Mouse (Mus musculus) embryonic facial prominence, embryonic 15.5 days (tissue): ENCODE data around the gene Rtn4rl1. TPM values are rescaled to one million over a fixed set of nuclear protein-coding genes. Genes with fewer than 3 reads are reported as not detected.

Experiments
- ATAC-seq: fragments of 200-750 bp; cut with Nextera tagmentation; 2 replicates; pipeline ENCODE4 v1.8.0; 2017; ENCODE audit warnings: low read depth, moderate TSS enrichment; ENCODE audit not compliant: insufficient number of reproducible peaks, low FRiP score, low TSS enrichment
- H3K27ac ChIP-seq: fragments of 300-500 bp; sonication (generic); replicated peaks from 2 replicates; pipeline ENCODE4 v1.5.1; 2015; ENCODE audit warnings: mild to moderate bottlenecking, inconsistent platforms
- H3K27me3 ChIP-seq: fragments of 300-500 bp; sonication (generic); 2 replicates; pipeline ENCODE4 v1.6.1; 2015; ENCODE audit warnings: inconsistent platforms
- H3K36me3 ChIP-seq: fragments of 300-500 bp; sonication (generic); 2 replicates; pipeline ENCODE4 v1.6.1; 2015; ENCODE audit warnings: mild to moderate bottlenecking, inconsistent platforms
- H3K4me1 ChIP-seq: fragments of 300-500 bp; sonication (generic); 2 replicates; pipeline ENCODE4 v1.6.1; 2015; ENCODE audit warnings: inconsistent platforms
- H3K4me2 ChIP-seq: fragments of 300-500 bp; sonication (generic); replicated peaks from 2 replicates; pipeline ENCODE4 v1.6.1; 2015; ENCODE audit warnings: mild to moderate bottlenecking, inconsistent platforms
- H3K4me3 ChIP-seq: fragments of 300-500 bp; sonication (generic); replicated peaks from 2 replicates; pipeline ENCODE4 v1.5.1; 2015; ENCODE audit warnings: mild to moderate bottlenecking, inconsistent platforms
- H3K9ac ChIP-seq: fragments of 300-500 bp; sonication (generic); 2 replicates; pipeline ENCODE4 v1.6.1; 2015; ENCODE audit warnings: inconsistent platforms
- H3K9me3 ChIP-seq: fragments of 300-500 bp; sonication (generic); replicated peaks from 2 replicates; pipeline ENCODE4 v1.6.1; 2016; ENCODE audit warnings: inconsistent platforms
- WGBS: fragments of 180-500 bp; shearing (Covaris S2); methylation state at CpG from one replicate; pipeline ENCODE4 v1.1.7; 2015; 5-methylcytosine and 5-hydroxymethylcytosine counted together
- polyA plus RNA-seq: library from polyadenylated mRNA; unstranded; fragments of >200 nt; fragmentation: Nextera tagmentation; extraction: Ambion mirVana; gene quantifications from 2 replicates; pipeline ENCODE4 v1.2.1, GENCODE M21; 2015

Gene Rtn4rl1
- polyA plus RNA-seq, 1 experiment from 2014 or later: 6.4 TPM

GRCm38 (mm10) chr11:75259416-75259815 lies 65.8 kb downstream of the Rtn4rl1 start:
- H3K9me3 ChIP-seq: no peaks in the 10 kb centered on the region
- no peak overlapping the region for H3K4me2 ChIP-seq
- H3K9ac ChIP-seq: no peak overlapping the region
- H3K27me3 ChIP-seq: no peaks in the 10 kb centered on the region
- peaks cover 43% of the 10 kb centered on the region for H3K4me1 ChIP-seq
- no peaks in the 10 kb centered on the region for H3K36me3 ChIP-seq
- H3K27ac ChIP-seq: no peak overlapping the region
- 81% methylated on average over 6 of the region's 6 CpGs for WGBS
- no peak overlapping the region for H3K4me3 ChIP-seq
- no peak for ATAC-seq

GRCm38 (mm10) chr11:75259996-75260561 lies 66.5 kb downstream of the Rtn4rl1 start:
- Histone ChIP-seq H3K36me3 (no peaks in the 10 kb centered on the region), H3K4me3 (no peak overlapping the region), H3K4me1 (peaks cover 40% of the 10 kb centered on the region), H3K27me3 (no peaks in the 10 kb centered on the region), H3K9me3 (no peaks in the 10 kb centered on the region), H3K27ac (no peak overlapping the region), H3K9ac (no peak overlapping the region), H3K4me2 (no peak overlapping the region)
- ATAC-seq: no peak
- WGBS: 60% methylated on average over 10 of the region's 10 CpGs

DNA sequence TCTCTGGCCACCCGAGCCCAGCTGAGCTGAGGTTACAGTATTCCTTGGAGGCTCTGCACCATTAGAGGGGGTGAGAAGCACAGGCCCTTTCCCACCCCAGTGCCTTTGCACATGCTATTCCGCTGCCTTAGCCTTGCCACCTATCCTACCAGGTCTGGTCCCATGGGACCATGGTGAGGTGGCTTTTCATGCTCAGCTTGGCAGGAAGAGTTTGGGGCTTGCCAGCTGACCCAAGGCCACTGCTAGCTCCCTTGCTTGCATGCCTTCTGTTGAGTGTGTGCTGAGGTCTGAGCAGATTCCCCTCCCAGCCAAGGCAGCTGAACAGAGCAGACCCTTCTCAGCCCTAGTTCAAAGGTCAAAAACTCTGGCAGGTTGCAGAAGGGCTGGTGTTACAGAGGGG lies 67.4 kb downstream of the Rtn4rl1 start:
- H3K4me1 ChIP-seq: peaks cover 48% of the 10 kb centered on the region
- no peak overlapping the region for H3K4me3 ChIP-seq
- H3K36me3 ChIP-seq: no peaks in the 10 kb centered on the region
- no peak overlapping the region for H3K9ac ChIP-seq
- no peak overlapping the region for H3K27ac ChIP-seq
- no peak for ATAC-seq
- 76% methylated on average over 2 of the region's 2 CpGs for WGBS
- no peaks in the 10 kb centered on the region for H3K9me3 ChIP-seq
- H3K27me3 ChIP-seq: no peaks in the 10 kb centered on the region
- no peak overlapping the region for H3K4me2 ChIP-seq

GRCm38 (mm10) chr11:75261730-75262129 lies 68.1 kb downstream of the Rtn4rl1 start:
- H3K27me3 ChIP-seq: no peaks in the 10 kb centered on the region
- 84% methylated on average over 4 of the region's 4 CpGs for WGBS
- H3K9ac ChIP-seq: no peak overlapping the region
- no peak overlapping the region for H3K4me2 ChIP-seq
- no peaks in the 10 kb centered on the region for H3K36me3 ChIP-seq
- no peaks in the 10 kb centered on the region for H3K9me3 ChIP-seq
- no peak overlapping the region for H3K27ac ChIP-seq
- H3K4me3 ChIP-seq: no peak overlapping the region
- H3K4me1 ChIP-seq: peaks cover 48% of the 10 kb centered on the region
- no peak for ATAC-seq

DNA sequence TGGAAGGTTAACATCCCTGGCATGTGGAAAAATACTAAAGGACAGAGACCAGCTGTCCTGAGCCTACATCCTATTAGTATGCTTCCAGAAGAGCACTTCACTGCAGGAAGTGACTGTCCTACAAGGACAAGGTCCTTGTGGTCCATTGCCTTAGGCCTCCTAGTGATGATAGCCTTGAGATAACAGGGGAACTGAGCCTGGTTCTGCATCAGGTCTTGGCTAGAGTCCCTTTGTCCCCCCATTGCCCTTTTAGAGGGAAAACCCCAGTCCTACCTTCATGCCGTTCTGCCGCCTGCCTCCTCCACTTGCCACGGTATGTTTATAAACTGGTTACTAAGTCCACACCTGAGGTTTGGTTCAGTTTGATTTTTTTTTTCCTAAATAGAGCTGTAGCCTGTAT lies 68.6 kb downstream of the Rtn4rl1 start:
- Histone ChIP-seq H3K36me3 (no peaks in the 10 kb centered on the region), H3K9ac (no peak overlapping the region), H3K4me3 (no peak overlapping the region), H3K27me3 (no peaks in the 10 kb centered on the region), H3K4me2 (no peak overlapping the region), H3K27ac (no peak overlapping the region), H3K9me3 (no peaks in the 10 kb centered on the region), H3K4me1 (peaks cover 48% of the 10 kb centered on the region)
- WGBS: 64% methylated on average over 3 of the region's 3 CpGs
- no peak for ATAC-seq

DNA sequence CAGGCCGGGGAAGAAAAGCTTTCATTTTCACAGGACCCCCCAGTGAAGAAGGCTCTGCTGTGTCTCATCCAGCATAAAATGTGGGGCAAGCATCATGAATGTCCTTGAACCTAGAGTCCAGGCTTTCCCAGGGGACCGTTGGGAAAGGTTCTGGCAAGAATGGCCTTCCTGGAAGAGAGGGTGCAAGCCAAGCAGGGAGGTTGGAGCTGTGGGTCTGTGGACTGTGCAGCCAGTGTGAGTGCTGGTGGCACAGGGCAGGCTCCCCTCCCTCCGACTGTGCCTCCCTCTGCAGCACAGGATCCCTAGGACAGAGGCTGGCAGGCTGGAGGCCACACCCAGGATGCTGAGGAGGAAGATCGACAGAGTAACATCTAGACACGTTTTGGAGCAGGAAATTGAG lies 69.2 kb downstream of the Rtn4rl1 start:
- Histone ChIP-seq H3K27ac (no peak overlapping the region), H3K9me3 (no peaks in the 10 kb centered on the region), H3K27me3 (no peaks in the 10 kb centered on the region), H3K4me2 (no peak overlapping the region), H3K4me1 (peaks cover 50% of the 10 kb centered on the region), H3K4me3 (no peak overlapping the region), H3K9ac (no peak overlapping the region), H3K36me3 (no peaks in the 10 kb centered on the region)
- ATAC-seq: no peak
- WGBS: 44% methylated on average over 5 of the region's 5 CpGs

- Histone ChIP-seq H3K4me3 (no peak overlapping the region), H3K9ac (no peak overlapping the region), H3K36me3 (no peaks in the 10 kb centered on the region), H3K4me2 (no peak overlapping the region), H3K4me1 (peaks cover 54% of the 10 kb centered on the region), H3K9me3 (no peaks in the 10 kb centered on the region), H3K27me3 (no peaks in the 10 kb centered on the region), H3K27ac (no peak overlapping the region)
- ATAC-seq: no peak
- 53% methylated on average over 15 of the region's 15 CpGs for WGBS
Measured at GRCm38 (mm10) chr11:75263274-75263963, 69.8 kb downstream of the Rtn4rl1 start.

DNA sequence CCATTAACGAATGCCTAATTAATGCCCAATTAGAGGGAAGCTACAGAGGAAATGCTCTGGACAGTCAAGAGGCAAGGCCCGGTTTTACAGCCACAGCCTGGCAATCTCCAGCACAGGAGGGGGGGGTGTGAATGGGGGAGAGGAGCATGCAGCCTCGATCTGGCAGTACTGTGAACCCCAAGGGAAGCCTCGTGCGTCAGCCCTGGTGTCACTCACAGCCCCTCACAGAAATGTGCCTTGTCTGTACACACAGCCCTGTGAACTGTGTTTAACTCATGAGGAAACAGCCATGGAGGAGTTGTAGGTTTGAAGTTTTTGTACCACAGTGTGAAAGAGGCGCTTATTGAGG lies 70.4 kb downstream of the Rtn4rl1 start:
- H3K4me3 ChIP-seq: no peak overlapping the region
- peaks cover 54% of the 10 kb centered on the region for H3K4me1 ChIP-seq
- no peak overlapping the region for H3K4me2 ChIP-seq
- no peak for ATAC-seq
- WGBS: 51% methylated on average over 6 of the region's 6 CpGs
- H3K9me3 ChIP-seq: no peaks in the 10 kb centered on the region
- H3K36me3 ChIP-seq: no peaks in the 10 kb centered on the region
- no peaks in the 10 kb centered on the region for H3K27me3 ChIP-seq
- no peak overlapping the region for H3K27ac ChIP-seq
- H3K9ac ChIP-seq: no peak overlapping the region

DNA sequence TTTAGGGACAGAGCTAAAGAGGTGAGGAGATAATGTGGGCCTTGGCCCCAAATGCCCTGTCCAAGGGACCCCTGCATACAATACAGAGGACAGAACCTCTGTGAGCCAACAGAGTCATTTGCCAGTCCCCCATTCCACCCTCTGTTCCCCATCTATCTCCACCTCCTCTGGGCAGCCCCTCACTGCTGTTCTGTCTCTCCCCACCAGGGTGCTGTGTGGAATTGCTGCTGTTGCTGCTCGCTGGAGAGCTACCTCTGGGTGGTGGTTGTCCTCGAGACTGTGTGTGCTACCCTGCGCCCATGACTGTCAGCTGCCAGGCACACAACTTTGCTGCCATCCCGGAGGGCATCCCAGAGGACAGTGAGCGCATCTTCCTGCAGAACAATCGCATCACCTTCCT lies 71.0 kb downstream of the Rtn4rl1 start:
- Histone ChIP-seq H3K4me2 (no peak overlapping the region), H3K27me3 (no peaks in the 10 kb centered on the region), H3K36me3 (no peaks in the 10 kb centered on the region), H3K27ac (no peak overlapping the region), H3K4me1 (peaks cover 54% of the 10 kb centered on the region), H3K9me3 (no peaks in the 10 kb centered on the region), H3K4me3 (no peak overlapping the region), H3K9ac (no peak overlapping the region)
- ATAC-seq: no peak
- WGBS: 89% methylated on average over 6 of the region's 6 CpGs

- H3K27me3 ChIP-seq: no peaks in the 10 kb centered on the region
- H3K9me3 ChIP-seq: no peaks in the 10 kb centered on the region
- no peak overlapping the region for H3K4me2 ChIP-seq
- no peak for ATAC-seq
- 56% methylated on average over 15 of the region's 15 CpGs for WGBS
- no peaks in the 10 kb centered on the region for H3K36me3 ChIP-seq
- H3K4me1 ChIP-seq: peaks cover 49% of the 10 kb centered on the region
- no peak overlapping the region for H3K9ac ChIP-seq
- no peak overlapping the region for H3K27ac ChIP-seq
- H3K4me3 ChIP-seq: no peak overlapping the region
Measured at GRCm38 (mm10) chr11:75265545-75265944, 72.0 kb downstream of the Rtn4rl1 start.

GRCm38 (mm10) chr11:75267826-75268281 lies 74.3 kb downstream of the Rtn4rl1 start:
- 33% methylated on average over 9 of the region's 9 CpGs for WGBS
- H3K9ac ChIP-seq: no peak overlapping the region

GRCm38 (mm10) chr11:75268492-75268891 lies 74.9 kb downstream of the Rtn4rl1 start:
- H3K4me3 ChIP-seq: no peak overlapping the region
- H3K27me3 ChIP-seq: no peaks in the 10 kb centered on the region
- no peaks in the 10 kb centered on the region for H3K9me3 ChIP-seq
- H3K4me2 ChIP-seq: no peak overlapping the region
- ATAC-seq: no peak
- no peak overlapping the region for H3K9ac ChIP-seq
- no peak overlapping the region for H3K27ac ChIP-seq
- 53% methylated on average over 5 of the region's 5 CpGs for WGBS
- H3K36me3 ChIP-seq: no peaks in the 10 kb centered on the region
- peaks cover 29% of the 10 kb centered on the region for H3K4me1 ChIP-seq

More at GRCm38 (mm10) chr11:75267826-75268281, 74.3 kb downstream of the Rtn4rl1 start:
- no peaks in the 10 kb centered on the region for H3K27me3 ChIP-seq
- no peak overlapping the region for H3K4me3 ChIP-seq
- H3K27ac ChIP-seq: 0 out of 2 replicates have a peak overlapping the region, but pooled peaks have one; percentile 35
- no peak overlapping the region for H3K4me2 ChIP-seq
- no peaks in the 10 kb centered on the region for H3K9me3 ChIP-seq
- ATAC-seq: no peak
- H3K4me1 ChIP-seq: peaks cover 31% of the 10 kb centered on the region
- no peaks in the 10 kb centered on the region for H3K36me3 ChIP-seq
